Mouse (Mus musculus) thymus, postnatal 4 days (tissue): ENCODE measurements around the gene Tulp2.
A peak's percentile ranks its signal among the peaks of the same experiment; 100 is the strongest.
"Not testable (repeated sequence)": the region's sequence is repeated elsewhere in the genome, so short reads cannot be mapped to it uniquely, and the experiment has no call there.

ENCODE experiments used
- DNase-seq: peaks from one replicate; pipeline ENCODE4 v3.0.0; 2021

Gene Tulp2

GRCm38 (mm10) chr7:45460377-45460776 is 21.3 kb upstream of the Tulp2 start:
- no peak for DNase-seq

GRCm38 (mm10) chr7:45460860-45461314 is 20.8 kb upstream of the Tulp2 start:
- peak; percentile 53 for DNase-seq

GRCm38 (mm10) chr7:45461326-45461725 is 20.4 kb upstream of the Tulp2 start:
- DNase-seq = no peak

DNA sequence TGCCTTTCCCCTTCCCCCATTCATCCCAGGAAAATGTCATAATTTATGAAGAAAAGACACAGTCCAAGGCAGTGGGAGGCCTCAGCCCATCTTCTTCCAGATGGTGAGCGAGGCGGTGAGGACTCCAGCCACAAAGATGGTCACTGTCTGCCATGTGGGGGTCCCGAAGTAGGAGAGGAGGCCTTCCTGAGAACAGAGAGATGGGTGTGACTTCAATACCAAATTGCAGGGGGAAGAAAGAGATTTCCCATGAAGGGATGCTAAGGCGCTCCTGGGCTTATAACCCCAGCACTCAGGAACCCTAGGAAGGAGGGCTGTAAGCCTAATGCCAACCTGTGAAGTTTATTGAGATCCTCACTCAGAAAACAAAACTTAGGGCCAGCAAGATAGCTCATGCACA is 19.9 kb upstream of the Tulp2 start:
- DNase-seq = no peak

DNA sequence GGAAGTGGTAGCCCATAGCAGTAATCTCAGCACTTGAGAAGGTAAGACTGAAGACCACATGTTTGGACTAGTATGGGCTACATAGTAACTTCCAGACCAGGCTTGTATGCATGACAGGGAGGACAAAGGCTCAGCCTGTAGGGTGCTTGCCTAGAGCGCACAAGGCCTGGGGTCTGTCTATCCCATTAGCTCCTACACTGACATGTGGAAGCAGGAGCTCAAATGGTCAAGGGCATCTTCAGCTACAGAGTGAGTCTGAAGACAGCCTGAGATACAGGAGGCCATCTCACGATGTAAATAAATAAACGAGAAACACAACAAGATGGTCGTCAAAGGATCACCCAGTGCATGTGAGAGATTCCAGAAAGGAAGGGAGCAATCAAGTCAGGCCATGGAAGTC is 19.4 kb upstream of the Tulp2 start:
- no peak for DNase-seq

- not testable (repeated sequence) for DNase-seq
Measured at GRCm38 (mm10) chr7:45462868-45463267, 18.8 kb upstream of the Tulp2 start.

DNA sequence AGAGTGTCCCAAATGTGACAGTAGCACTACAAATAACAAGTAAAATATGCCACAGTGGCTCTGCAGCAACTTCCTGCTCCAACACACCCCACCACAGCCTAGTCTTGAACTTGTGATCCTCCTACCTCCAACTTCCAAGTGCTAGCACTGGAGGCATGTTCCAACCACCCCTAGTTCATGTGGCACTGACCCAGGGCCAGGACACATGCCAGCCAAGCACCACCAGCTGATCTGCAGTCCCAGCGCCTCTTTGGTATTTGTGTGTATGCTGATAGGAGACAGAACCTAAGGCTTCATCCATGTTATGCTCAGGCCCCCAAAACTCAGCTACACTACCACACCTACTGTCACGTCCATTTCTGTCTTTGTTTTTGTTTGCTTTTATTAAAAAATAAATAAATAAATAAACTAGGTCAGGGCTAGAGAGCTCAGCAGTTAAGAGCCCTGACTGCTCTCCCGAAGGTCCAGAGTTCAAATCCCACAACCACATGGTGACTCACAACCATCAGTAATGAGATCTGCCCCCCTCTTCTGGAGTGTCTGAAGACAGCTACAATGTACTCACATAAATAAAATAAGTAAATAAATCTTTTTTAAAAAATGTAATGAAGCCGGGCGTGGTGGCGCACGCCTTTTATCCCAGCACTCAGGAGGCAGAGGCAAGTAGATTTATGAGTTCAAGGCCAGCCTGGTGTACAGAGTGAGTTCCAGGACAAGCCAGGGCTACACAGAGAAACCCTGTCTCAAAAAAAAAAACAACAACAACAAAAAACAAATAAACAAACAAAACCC is 17.5 kb upstream of the Tulp2 start:
- no peak for DNase-seq

GRCm38 (mm10) chr7:45465112-45465511 is 16.6 kb upstream of the Tulp2 start:
- no peak for DNase-seq

- DNase-seq = peak; percentile 38
Measured at GRCm38 (mm10) chr7:45465549-45465948, 16.1 kb upstream of the Tulp2 start.

DNA sequence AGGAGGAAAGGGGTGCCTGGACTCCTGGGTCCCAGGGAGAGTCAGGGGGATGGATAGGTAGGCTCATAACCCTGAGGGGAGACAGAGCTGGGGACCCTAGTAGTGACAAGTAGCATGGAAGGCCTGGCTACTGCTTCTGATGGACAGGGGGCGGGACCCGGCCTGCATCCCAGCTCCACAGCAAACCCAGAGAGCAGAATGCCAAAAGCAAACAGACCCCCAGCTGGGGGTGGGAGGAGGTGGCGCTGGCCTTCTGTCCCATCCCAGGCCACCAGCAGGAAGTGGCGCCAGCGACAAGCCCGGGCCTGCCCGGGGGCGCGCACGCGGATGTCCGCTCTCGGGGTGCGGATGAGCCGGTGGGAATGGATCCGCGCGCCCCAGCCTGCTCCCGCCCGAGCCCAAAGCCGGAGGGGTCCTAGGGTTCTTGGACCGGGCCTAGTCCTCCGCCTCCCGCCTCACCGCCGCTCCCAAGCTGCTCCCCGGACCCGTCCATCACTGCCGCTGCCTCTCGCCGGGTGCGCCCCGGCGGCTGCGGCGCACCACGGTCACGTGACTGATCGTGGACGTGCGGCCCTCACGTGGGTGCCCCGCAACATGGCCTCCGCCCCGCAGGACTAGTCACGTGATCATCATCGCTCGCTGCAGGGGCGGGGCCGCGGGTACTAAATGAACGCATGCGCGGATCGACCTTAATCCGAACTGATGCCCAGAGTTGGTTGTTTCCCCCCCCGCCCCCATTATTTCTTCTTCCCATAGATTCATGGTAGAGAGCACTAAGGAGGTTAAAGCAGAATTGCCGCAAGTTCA is 15.2 kb upstream of the Tulp2 start, which contains the start of gene Bax:
Gene Bax, minus strand, starts transcription at position 616 of the 807 bp plus-strand sequence.
- DNase-seq = peak; percentile 96

GRCm38 (mm10) chr7:45467090-45467670 is 14.5 kb upstream of the Tulp2 start:
- DNase-seq = no peak

DNA sequence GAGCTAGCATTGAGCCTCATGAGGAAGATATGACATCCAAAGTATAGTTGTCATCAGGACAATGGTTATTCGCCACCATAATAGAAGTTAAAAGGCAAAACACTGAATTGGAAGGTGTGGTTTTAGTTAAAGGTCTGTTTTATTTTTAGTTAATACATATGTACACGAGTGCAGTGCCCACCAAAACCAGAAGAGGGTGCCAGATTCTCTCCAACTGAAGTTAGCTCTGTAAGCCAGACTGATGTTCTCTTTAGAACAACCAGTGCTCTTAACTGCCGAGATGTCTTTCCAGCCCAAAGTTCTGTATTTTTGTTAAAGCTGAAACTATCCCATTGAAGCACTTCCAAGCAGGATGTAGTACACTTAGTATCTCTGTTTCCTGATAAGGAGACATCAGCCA is 10.8 kb upstream of the Tulp2 start:
- DNase-seq = peak; percentile 87

DNA sequence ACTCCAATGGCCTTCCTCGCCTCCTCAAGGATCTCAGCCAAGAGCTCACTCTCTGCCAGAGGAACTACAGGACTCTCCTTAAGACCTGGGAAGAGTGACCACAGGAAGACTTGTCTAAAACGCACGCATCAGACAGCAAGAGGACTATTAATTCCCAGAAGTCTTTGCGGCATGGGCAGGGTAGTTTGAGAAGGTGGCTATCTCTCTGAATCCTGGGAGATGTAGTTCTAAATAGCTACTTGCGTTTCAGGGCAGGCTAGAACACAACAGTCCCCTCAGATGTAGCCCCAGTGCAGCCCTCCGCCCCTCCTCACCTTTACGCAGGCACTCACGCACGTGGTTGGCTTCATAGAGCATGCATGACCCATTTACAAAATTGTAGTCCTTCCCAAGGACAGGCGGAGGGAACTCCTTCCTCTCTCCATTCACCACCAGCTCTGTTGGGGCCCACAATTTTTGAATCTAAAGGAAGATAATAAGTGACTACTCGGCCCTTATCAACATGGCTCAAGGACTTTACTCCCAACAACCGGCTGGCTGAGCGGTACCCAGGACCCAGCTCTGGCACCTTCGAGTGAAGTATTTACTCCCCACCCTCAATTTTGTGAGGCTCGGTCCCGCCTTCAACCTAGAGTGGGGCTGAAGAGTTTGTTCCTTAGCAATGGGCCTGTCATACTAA is 6.2 kb upstream of the Tulp2 start:
- DNase-seq = no peak

- DNase-seq = no peak
Measured at GRCm38 (mm10) chr7:45476453-45476852, 5.2 kb upstream of the Tulp2 start.

DNA sequence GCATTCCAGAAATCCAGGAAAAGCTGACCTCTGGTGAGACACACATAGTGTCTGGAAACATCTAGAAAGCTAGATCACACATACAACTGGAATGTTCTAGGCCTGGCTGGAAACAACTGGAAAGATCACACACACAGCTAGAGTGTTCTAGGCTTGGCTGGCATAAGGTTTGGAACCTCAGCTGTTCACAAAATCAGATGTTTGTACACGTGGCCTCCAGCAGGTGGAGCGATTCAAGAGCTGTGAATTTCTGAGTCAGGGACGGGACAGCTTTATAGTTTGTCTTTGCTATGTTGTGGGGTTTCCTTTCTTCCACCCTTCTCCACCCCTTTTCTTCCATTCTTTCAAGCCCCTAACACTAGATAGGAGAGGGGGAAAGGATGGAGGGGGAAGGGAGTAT is 4.7 kb upstream of the Tulp2 start:
- peak; percentile 81 for DNase-seq

GRCm38 (mm10) chr7:45478774-45479173 is 2.9 kb upstream of the Tulp2 start:
- no peak for DNase-seq

GRCm38 (mm10) chr7:45480310-45480709 is 1.4 kb upstream of the Tulp2 start:
- DNase-seq = not testable (repeated sequence)

- DNase-seq = no peak
Measured at GRCm38 (mm10) chr7:45482166-45482565, 489 bp downstream of the Tulp2 start.

- not testable (repeated sequence) for DNase-seq
Measured at GRCm38 (mm10) chr7:45484985-45485384, 3.3 kb downstream of the Tulp2 start.

DNA sequence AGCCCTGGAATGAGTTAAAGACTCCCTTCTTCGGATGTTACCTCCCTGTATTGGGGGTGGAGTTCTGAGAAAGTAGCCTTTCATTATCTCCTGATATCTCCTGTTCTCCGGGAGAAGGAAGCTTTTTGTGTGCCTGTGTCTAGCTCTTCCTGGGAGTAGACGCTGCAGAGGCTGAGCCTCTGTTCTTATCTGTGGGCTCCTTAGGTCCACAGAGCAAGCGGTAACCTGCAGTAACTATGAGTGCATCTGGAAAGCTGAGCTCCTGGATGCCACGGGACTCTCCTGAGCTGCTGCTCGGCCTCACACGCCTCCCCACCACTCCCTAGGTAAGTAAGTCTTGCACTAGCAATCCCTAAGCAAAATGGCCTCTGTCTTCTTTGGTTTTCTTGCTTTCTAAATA is 4.5 kb downstream of the Tulp2 start:
- no peak for DNase-seq

DNA sequence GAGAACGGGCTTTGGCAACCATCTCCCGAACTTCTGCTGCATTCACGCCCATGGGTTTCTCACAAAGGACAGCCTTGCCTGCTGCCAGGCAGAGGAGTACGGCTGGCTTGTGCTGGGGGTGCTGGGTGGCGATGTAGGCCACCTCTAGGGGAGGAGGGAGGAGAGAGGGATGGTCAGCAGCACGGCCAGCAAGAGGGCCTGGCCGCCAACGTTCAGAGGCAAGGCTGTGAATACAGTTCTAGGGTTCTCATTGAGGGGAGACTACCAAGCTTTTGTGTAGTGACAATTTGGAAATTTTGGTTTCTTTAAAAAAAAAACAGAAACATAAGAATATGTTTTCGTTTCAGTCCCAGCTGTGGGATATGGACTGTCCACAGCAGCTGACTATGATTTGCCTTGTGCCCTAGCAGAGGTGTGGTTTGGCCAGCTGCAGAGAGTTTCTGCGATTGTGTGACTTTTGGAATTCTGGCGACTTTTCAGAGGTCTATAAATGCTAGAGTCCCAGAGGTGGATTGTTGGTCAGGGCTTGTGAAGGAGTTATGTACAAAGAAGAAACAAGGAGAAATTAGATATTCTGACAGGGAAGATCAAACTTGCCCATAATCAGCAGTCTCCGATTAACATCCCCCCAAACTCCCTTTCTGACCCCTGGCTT is 5.2 kb downstream of the Tulp2 start, which contains the start of gene Gm45808:
Gene Gm45808, minus strand, starts transcription at position 51 of the 655 bp plus-strand sequence.
- DNase-seq = no peak

GRCm38 (mm10) chr7:45487861-45488292 is 6.2 kb downstream of the Tulp2 start:
- DNase-seq = no peak
